Mouse (Mus musculus): ENCODE measurements around the gene Galnt10. TPM values are rescaled to one million over a fixed set of nuclear protein-coding genes. Genes with fewer than 3 reads are reported as not detected.

Gene Galnt10
- total RNA-seq, 1 experiment: 13.5 TPM

DNA sequence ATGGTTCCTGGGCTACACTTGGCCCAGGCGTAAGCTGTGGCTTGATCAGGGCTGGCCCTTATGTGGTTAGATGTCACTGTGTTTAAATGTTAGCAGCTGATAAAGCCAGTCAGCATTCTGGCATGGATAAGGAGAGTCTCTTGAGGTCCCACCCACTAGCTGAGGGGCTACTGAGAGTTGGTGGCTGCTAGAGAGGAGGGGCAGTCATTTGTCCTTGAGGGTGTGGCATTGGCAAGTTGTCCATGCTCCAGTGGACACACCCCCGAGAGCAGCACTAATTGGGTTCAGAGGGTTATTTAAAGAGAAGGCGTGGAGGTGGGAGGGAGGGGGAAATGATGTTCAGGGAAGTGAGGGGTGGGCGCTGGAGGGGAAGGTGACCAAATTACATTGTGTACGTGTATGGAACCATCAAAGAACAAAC is 9.7 kb downstream of the Galnt10 start:
- Histone ChIP-seq H3K36me3 (ENCODE audit: control insufficient read depth, insufficient read depth, low read length, poor library complexity, severe bottlenecking) (no peaks in the 10 kb centered on the region), H3K4me1 (ENCODE audit: control insufficient read depth in 2 of 2, insufficient read depth in 2 of 2, low read length in 2 of 2, poor library complexity in 1 of 2) (peaks cover 7 to 56% of the 10 kb centered on the region in 2 experiments; a peak in 2 of 4 replicates), H3K9ac (ENCODE audit: insufficient read depth, low read depth, low read length, poor library complexity, severe bottlenecking) (no peak overlapping the region), H3K9me3 (ENCODE audit: control insufficient read depth, insufficient read depth, low read depth, low read length) (no peaks in the 10 kb centered on the region), H3K4me3 (ENCODE audit: insufficient read depth in 1 of 2, low read depth in 1 of 2, low read length in 2 of 2, poor library complexity in 1 of 2, severe bottlenecking in 1 of 2) (no peak overlapping the region), H3K27ac (ENCODE audit: insufficient read depth, low read depth, low read length, poor library complexity, severe bottlenecking) (no peak overlapping the region)
- TF ChIP-seq ZNF384 (IDR thresholded peaks at IDR 0.05; ENCODE audit: low read depth, low read length): no peak
- no peak for TF ChIP-seq MAFK (IDR thresholded peaks at IDR 0.05; ENCODE audit: insufficient read depth, low read depth, low read length)
- TF ChIP-seq HCFC1 (IDR thresholded peaks at IDR 0.05; ENCODE audit: borderline replicate concordance, insufficient read depth, low read length): no peak
- no peak for TF ChIP-seq ZC3H11A (IDR thresholded peaks at IDR 0.05; ENCODE audit: borderline replicate concordance, low read depth, low read length)
- TF ChIP-seq CHD2 (IDR thresholded peaks at IDR 0.05; ENCODE audit: low read depth, low read length): no peak
- DNase-seq (ENCODE audit: low read depth, low spot score): no peak
- in situ Hi-C loops (cut with MboI; ENCODE audit: low sequenced_read_pairs in 2 of 2, unreplicated experiment in 2 of 2): no loop called here

DNA sequence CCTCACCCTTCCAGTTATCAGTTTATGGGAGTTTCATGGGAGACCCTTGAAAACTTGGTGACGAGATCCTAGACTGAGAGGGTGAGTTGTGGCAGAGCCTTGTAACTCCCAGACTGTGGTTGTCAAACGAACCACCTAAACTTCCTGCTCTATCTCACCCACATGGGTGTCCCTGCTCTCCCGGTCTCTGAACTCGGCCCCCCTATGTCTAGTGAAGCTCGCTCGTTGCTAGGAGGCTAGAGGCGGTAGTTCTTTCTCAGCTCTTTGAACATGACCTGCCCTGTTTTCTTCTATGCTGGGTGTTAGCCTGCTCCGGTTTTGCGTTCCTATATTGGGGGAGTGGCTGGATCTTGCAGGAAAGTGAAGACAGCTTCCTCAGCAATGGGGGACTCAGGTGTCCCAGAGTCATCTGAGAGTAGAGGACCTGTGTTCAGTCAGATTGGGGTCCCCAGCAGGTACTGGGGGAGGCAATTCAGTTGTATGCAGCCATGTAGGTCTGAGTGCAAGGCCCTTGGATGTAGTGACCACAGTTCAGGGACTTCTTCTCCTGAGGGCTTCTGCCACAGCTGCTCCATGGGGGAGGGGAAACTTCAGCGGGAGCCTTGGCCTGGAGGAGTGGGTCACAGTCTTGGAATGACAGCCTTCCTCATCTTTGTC is 10.6 kb downstream of the Galnt10 start:
- no peak overlapping the region for H3K9ac ChIP-seq (ENCODE audit: insufficient read depth, low read depth, low read length, poor library complexity, severe bottlenecking)
- H3K27ac ChIP-seq (ENCODE audit: insufficient read depth, low read depth, low read length, poor library complexity, severe bottlenecking): no peak overlapping the region
- TF ChIP-seq ZC3H11A (IDR thresholded peaks at IDR 0.05; ENCODE audit: borderline replicate concordance, low read depth, low read length) (no peak), CHD2 (IDR thresholded peaks at IDR 0.05; ENCODE audit: low read depth, low read length) (no peak), ZNF384 (IDR thresholded peaks at IDR 0.05; ENCODE audit: low read depth, low read length) (no peak), HCFC1 (IDR thresholded peaks at IDR 0.05; ENCODE audit: borderline replicate concordance, insufficient read depth, low read length) (no peak), MAFK (IDR thresholded peaks at IDR 0.05; ENCODE audit: insufficient read depth, low read depth, low read length) (no peak)
- H3K9me3 ChIP-seq (ENCODE audit: control insufficient read depth, insufficient read depth, low read depth, low read length): no peaks in the 10 kb centered on the region
- in situ Hi-C loops (cut with MboI; ENCODE audit: low sequenced_read_pairs in 2 of 2, unreplicated experiment in 2 of 2): no loop called here
- H3K4me3 ChIP-seq (ENCODE audit: insufficient read depth in 1 of 2, low read depth in 1 of 2, low read length in 2 of 2, poor library complexity in 1 of 2, severe bottlenecking in 1 of 2): no peak overlapping the region
- H3K36me3 ChIP-seq (ENCODE audit: control insufficient read depth, insufficient read depth, low read length, poor library complexity, severe bottlenecking): no peaks in the 10 kb centered on the region
- no peak for DNase-seq (ENCODE audit: low read depth, low spot score)
- peaks cover 6 to 56% of the 10 kb centered on the region in 2 experiments; a peak in 2 of 4 replicates for H3K4me1 ChIP-seq (ENCODE audit: control insufficient read depth in 2 of 2, insufficient read depth in 2 of 2, low read length in 2 of 2, poor library complexity in 1 of 2)

DNA sequence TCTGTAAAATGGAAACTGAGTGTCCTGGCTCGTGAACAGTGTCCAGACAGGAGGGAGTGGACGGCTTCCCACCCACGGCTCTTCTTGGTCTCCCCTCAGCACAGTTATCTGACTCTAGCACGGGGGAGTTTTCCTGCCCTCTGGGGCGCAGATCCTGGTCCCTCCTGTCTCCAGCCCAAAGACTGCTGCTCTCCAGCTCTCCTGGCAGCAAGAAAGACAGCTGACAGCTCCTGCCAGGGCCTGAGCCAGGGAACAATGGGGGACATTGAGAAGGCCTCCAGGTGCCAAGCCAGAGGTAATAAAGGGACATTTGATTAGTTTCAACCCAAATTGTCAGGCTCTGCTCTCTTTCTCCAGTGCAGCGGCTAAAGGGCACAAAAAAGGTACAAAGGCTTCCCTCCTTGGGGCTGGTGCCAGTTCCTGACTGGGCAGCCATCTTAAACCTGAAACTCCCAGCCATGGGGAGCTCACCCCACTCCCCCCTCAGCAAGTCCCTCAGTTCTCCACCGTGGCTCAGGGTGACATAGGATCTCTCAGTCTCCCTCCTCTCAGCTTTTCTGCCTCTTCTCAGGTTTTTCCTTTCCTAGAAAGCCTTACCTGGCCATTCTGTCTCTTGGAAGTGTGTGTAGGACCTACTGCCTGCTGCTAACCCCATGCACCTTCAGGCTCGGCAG is 11.5 kb downstream of the Galnt10 start:
- Histone ChIP-seq H3K36me3 (ENCODE audit: control insufficient read depth, insufficient read depth, low read length, poor library complexity, severe bottlenecking) (no peaks in the 10 kb centered on the region), H3K9me3 (ENCODE audit: control insufficient read depth, insufficient read depth, low read depth, low read length) (no peaks in the 10 kb centered on the region), H3K27ac (ENCODE audit: insufficient read depth, low read depth, low read length, poor library complexity, severe bottlenecking) (no peak overlapping the region), H3K9ac (ENCODE audit: insufficient read depth, low read depth, low read length, poor library complexity, severe bottlenecking) (no peak overlapping the region), H3K4me1 (ENCODE audit: control insufficient read depth in 2 of 2, insufficient read depth in 2 of 2, low read length in 2 of 2, poor library complexity in 1 of 2) (peaks cover 5 to 52% of the 10 kb centered on the region in 2 experiments; a peak in 3 of 4 replicates), H3K4me3 (ENCODE audit: insufficient read depth in 1 of 2, low read depth in 1 of 2, low read length in 2 of 2, poor library complexity in 1 of 2, severe bottlenecking in 1 of 2) (no peak overlapping the region)
- DNase-seq (ENCODE audit: low read depth, low spot score): no peak
- no peak for TF ChIP-seq ZC3H11A (IDR thresholded peaks at IDR 0.05; ENCODE audit: borderline replicate concordance, low read depth, low read length)
- TF ChIP-seq ZNF384 (IDR thresholded peaks at IDR 0.05; ENCODE audit: low read depth, low read length): no peak
- no peak for TF ChIP-seq MAFK (IDR thresholded peaks at IDR 0.05; ENCODE audit: insufficient read depth, low read depth, low read length)
- TF ChIP-seq CHD2 (IDR thresholded peaks at IDR 0.05; ENCODE audit: low read depth, low read length): no peak
- no peak for TF ChIP-seq HCFC1 (IDR thresholded peaks at IDR 0.05; ENCODE audit: borderline replicate concordance, insufficient read depth, low read length)
- in situ Hi-C loops (cut with MboI; ENCODE audit: low sequenced_read_pairs in 2 of 2, unreplicated experiment in 2 of 2): no loop called here

DNA sequence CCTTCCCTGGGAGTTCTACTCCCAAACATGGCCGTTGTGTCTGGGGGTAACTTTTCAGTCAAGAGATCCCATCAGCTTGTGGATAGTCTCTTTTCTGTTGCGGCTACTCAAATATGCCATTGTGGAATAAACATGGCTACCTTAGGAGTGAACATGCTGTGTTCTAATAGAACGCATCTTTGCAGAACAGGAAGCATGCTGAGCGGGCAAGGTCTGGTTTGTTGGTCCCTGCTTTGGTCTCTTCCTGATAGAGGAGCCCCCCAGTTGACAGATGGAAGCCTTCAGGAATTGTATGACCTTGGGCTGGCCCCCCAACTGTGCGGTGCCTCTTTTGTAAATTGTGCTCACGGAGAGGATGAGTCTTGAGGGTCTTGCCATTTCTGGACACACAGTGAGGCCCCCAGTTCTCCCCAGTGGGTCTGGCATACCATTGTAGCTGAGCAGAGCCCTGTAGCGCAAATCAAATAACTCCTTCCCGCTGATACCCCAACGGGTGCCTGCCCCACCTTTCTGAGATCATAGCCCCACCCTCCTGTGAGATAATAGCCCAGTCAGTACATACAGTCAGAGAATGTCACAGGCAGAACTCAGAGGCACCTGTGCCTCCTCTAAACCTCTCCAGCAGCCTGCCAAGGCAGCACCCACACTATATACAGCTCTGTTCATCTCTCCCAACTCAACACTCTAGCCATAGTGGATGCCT is 12.3 kb downstream of the Galnt10 start:
- DNase-seq (ENCODE audit: low read depth, low spot score): no peak
- H3K27ac ChIP-seq (ENCODE audit: insufficient read depth, low read depth, low read length, poor library complexity, severe bottlenecking): no peak overlapping the region
- no peaks in the 10 kb centered on the region for H3K36me3 ChIP-seq (ENCODE audit: control insufficient read depth, insufficient read depth, low read length, poor library complexity, severe bottlenecking)
- no peaks in the 10 kb centered on the region for H3K9me3 ChIP-seq (ENCODE audit: control insufficient read depth, insufficient read depth, low read depth, low read length)
- H3K9ac ChIP-seq (ENCODE audit: insufficient read depth, low read depth, low read length, poor library complexity, severe bottlenecking): no peak overlapping the region
- TF ChIP-seq ZNF384 (IDR thresholded peaks at IDR 0.05; ENCODE audit: low read depth, low read length) (no peak), HCFC1 (IDR thresholded peaks at IDR 0.05; ENCODE audit: borderline replicate concordance, insufficient read depth, low read length) (no peak), ZC3H11A (IDR thresholded peaks at IDR 0.05; ENCODE audit: borderline replicate concordance, low read depth, low read length) (no peak), CHD2 (IDR thresholded peaks at IDR 0.05; ENCODE audit: low read depth, low read length) (no peak), MAFK (IDR thresholded peaks at IDR 0.05; ENCODE audit: insufficient read depth, low read depth, low read length) (no peak)
- in situ Hi-C loops (cut with MboI; ENCODE audit: low sequenced_read_pairs in 2 of 2, unreplicated experiment in 2 of 2): no loop called here
- H3K4me3 ChIP-seq (ENCODE audit: insufficient read depth in 1 of 2, low read depth in 1 of 2, low read length in 2 of 2, poor library complexity in 1 of 2, severe bottlenecking in 1 of 2): no peak overlapping the region
- H3K4me1 ChIP-seq (ENCODE audit: control insufficient read depth in 2 of 2, insufficient read depth in 2 of 2, low read length in 2 of 2, poor library complexity in 1 of 2): peaks cover 5 to 48% of the 10 kb centered on the region in 2 experiments; a peak in 3 of 4 replicates

Data from ES-E14 (cell line).